Mouse (Mus musculus) gastrocnemius, postnatal 10 days (tissue): ENCODE data around the gene Fbxo24. TPM values are rescaled to one million over a fixed set of nuclear protein-coding genes. Genes with fewer than 3 reads are reported as not detected.
"Not testable (repeated sequence)": the region's sequence is repeated elsewhere in the genome, so short reads cannot be mapped to it uniquely, and the experiment has no call there.

Experiments used
- DNase-seq: peaks from one replicate; pipeline ENCODE4 v3.0.0; 2021; ENCODE audit warnings: mixed read lengths
- total RNA-seq, 2 experiments: library from RNA; stranded (reverse); gene quantifications; 2 replicates each; pipeline ENCODE4 v1.2.3; 2021

Fbxo24 gene
- total RNA-seq, 2 experiments from 2014 or later = 0.33 to 0.70 TPM

DNA sequence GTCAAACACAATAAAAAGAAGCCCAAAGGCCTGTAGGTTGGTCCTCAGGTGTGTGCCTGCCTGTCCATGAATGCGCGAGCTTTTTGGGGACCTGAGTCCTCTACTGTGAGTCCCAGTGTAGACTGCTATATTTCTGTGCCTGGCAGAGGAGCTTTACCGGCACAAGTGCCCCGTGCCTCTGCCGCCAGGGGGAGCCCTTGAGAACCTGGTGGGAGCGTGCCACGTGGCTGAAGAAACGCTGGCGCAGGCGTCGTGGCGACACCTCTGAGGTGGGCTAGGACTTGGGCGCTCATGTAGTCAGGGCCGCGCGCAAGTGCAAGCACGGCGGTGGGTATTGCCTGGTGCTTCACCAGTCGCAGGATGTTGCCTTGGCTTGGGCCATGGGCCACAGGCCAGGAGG lies 12.3 kb upstream of the Fbxo24 start, which contains the start of gene Sap25:
Gene Sap25 (plus strand): TSS at position 281 of the 400 bp plus-strand sequence.
- peak; percentile 49 for DNase-seq

DNA sequence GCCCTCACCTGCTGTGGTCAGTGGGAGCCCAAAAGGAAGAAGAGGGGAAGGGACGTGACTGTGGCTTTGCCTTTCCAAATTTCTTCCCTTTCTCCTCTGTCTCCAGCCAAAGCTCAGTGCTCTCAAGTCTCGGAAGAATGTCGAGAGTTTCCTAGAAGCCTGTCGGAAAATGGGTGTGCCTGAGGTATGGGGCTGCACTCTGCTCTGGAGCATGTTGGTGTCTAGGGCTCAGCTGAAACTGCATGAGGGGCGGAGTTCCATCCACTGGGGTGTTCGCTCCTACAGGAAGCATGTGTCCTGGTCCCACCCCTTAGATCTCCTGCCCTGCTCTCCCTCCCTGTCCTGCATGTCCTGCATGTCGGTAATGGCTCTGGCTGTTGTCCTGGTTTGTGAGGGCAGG lies 10.7 kb upstream of the Fbxo24 start:
- no peak for DNase-seq

DNA sequence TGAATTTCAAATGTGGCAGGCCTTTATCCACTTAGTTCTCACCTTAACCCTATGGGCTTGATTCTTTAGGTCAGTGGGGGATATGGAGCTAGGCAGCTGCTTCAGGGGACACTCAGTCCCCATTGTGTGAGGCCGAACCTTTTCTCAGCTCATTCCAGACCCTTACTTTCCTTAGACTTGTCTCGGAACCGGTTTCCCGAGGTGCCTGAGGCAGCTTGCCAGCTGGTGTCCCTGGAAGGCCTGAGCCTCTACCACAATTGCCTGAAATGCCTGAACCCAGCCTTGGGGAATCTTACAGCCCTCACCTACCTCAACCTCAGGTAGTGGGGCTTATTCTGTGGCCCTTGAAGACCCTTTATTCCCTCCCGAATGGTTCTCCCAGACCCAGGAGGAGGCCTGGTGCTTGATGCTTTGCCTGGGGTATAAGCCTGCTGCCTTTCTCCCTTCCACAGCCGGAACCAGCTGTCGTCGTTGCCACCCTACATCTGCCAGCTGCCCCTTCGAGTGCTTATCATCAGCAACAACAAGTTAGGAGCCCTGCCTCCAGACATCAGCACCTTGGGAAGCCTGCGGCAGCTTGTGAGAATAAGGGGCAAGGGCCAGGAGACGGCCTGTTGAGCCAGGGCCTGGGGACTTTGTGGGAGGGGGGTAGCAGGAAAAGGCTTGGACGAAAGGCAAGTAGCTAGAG lies 4.7 kb upstream of the Fbxo24 start:
- DNase-seq = no peak

DNA sequence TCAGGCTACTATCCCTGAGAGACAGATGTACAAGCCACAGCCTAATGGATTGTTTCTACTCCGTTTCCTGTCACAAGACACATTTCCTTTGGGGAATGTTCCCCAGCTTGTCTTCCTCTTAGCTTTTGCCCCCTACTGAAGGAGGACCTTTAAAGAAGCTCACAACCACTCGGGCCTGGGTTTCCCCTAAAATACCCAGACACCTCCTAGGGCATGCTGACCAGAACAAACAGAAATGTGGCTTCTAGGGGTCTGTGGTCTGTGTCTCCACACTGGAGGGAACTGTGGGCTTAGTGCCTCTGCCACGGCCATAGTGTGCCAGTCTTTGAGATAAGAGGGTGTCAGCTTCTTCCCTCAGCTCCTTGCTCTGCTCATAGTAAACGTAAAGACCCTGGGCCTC lies 2.8 kb upstream of the Fbxo24 start:
- no peak for DNase-seq

DNA sequence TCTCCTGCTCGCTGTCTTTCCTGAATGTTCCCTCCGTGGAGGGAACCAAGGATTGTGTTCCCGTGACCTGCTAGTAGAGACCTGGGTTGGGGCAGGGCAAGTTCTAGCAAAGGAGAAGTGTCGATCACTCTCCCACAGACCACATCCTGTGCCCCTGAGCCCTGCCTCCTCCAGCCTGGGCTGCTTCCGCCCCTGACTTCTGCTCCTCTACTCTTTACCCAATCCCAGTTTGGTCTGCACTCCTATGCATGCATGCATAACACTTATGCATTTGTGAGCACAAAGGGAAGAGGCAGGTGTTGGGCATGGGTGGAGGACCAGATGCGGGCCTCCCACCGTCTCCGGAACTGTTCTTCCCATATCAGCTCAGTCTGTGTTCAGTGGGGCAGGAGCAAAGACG lies 2.4 kb upstream of the Fbxo24 start:
- DNase-seq = no peak

DNA sequence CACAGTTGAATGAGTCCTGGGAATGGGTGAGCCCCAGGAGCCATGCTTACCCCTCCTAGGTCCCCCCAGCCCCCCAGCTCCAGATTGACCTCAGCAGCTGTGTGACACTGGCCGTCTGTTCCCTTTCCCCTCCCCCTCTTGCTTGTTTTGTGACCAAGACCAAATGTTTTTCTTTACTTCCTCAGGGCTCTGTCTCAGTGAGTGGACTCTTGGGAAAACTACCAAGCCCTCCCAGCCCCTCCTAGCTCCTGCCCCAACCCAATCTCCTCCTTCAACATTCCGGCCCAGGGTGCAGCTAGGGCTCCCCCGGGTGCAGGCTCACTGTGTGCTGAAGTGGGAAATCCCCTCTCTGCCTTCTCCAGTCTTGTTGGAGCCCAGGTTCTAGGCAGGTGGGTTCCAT lies 1.8 kb upstream of the Fbxo24 start:
- no peak for DNase-seq

DNA sequence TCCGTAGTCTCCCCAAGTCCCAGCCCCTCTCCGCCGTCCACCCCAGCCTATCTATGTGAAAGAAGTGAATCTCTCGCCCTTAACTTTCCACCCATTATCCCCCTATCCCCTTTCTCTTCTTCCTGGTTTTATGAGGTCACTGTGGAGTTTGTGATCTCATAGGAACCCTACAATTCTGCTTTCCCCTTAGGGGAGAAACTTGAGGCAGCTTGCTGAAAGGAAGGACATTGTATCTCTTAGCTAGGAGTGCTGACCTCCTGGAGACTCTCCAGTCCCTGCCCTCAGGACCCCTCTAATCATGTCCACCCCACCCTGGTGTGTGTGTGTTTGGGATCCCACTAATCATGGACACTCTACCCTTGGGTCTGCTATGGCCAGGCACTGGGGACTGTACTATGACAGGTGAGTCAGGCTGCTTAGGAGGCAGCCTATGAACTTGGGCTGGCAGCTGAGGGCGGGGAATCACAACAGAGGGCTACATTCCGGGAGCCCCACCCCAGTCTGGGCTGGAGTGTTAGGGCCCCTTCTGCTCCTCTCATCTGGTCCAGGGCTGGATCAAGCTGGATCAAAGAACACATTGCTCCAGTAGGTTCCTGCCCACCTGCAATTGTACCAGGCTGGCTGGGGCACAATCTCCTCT lies 1.2 kb upstream of the Fbxo24 start:
- no peak for DNase-seq

DNA sequence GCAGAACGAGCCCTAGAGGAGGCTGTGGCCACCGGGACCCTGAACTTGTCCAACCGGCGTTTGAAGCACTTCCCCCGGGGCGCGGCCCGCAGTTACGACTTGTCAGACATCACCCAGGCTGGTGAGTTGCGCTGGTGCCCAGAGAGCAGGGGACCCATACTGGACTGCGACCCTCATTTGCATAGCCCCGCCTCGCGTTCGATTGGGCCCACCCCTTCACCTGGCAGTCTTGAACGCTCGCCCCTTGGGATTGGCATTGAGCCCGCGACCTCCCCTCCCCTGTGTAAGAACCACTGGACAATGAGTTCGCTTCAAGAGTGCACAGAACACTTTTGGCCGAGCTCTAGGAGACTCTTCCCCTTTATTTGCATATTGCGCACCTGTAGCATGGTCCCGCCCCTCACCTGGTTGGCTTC lies 512 bp upstream of the Fbxo24 start:
- DNase-seq = no peak

DNA sequence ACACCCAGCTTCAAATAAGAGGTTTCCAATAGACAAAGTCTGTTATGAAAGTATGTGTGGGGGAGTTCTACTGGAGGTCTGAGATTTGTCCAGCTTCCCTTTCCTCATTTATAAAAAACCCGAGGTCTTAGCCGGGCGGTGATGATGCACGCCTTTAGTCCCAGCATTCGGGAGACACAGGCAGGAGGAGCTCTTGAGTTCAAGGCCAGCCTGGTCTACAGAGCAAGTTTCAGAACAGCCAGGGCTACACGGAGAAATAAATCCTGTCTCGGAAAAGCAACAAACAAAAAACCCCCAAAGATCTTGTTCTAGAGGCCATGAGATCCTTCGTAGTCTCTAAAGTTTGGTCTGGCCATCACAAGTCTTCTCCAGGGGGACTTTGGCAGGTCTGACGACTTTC lies 811 bp downstream of the Fbxo24 start:
- no peak for DNase-seq

DNA sequence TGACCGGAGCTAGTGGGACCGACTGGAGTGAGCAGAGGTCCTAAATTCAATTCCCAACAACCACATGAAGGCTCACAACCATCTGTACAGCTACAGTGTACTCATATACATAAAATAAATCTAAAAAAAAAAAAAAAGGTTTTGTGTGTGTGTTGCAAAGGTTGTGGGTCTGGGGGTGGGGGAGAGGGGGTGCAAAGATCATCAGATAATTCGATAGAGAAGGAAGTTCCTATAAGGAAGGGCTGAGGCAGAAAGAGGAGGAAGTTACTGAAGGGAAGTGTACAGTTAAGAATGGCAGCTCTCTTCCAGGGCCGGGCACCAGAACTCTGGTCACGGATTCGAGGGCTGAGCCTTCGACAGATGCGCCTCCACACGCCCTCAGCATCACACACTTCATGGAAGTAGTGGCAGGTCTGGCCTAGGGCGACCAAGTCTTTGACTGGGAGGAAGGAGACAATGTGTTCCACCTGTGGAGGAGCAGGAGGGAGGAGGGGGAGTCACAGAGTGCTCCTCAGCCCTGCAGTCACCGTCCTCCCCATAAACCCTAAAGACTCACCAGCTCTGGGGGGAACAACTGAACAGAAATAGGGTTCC lies 4.8 kb downstream of the Fbxo24 start:
- no peak for DNase-seq

DNA sequence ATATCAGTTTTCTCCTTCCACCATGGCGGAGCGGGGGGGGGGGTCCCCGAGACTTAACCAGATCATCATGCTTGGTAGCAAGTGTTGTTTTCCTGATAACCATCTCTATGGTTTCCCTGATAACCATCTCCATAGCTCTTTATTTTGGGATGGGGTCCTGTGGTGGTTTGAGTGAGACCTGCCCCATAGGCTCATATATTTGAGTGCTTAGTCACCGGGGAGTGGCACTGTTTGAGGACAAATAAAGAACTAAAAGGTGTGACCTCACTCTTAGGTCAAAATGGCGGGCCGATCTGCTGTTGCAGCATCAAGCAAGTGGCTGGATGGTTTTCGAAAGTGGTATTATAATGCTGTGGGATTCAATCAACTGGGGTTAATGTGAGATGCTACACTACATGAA lies 13.5 kb downstream of the Fbxo24 start:
- DNase-seq = no peak

DNA sequence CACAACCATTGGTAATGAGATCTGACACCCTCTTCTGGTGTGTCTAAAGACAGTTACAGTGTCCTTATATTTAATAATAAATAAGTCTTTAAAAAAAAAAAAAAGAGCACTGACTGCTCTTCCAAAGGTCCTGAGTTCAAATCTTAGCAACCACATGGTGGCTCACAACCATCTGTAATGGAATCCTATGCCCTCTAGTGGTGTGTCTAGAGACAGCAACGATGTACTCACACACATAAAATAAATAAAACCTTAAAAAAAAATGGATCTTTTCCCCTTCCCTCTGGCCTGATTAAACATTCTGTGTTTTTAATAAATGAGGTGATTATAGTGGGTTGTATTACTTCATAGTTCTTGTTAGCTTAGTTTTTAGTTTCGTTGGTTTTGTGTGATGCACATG lies 13.9 kb downstream of the Fbxo24 start:
- not testable (repeated sequence) for DNase-seq

DNA sequence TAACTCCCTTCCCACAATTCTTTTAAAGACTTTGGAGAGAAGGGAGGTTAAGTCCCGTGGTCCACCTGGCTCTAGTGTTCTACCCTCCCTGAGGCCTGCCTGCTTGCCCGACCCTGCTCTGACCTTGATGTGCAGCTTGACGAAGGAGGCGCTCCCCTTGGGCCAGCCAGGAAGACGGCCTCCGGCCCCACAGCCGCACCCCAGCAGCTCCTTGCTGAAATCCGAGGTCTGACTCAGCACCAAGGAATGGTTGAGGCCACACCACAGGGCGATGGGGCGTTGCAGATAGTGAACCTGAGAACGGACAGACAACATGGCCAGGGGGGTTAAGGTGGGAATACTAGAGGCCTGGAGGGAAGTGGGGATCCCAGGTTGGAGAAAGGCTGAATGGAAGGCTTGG lies 15.3 kb downstream of the Fbxo24 start, which contains the start of gene Pcolce:
Gene Pcolce (minus strand): TSS at position 235 of the 400 bp plus-strand sequence.
- peak; percentile 42 for DNase-seq

DNA sequence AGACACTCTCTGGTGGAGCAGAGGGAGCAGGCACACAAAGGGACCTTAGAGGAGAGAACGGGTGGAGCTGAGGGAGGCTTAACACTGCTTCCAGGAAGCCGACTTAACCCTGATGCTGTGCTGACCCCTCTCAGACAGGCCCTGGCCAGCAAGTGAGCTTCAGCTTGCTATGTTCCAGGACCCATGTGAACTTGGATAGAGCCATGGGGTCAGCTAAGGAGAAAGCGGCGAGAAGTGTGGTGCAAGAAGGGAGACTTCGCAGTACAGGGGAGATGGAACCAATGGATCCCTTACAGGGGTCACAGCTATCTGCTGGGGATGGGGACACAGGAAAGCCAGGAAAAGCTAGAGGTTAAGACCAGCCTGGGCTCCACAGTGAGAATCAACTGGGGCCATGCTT lies 15.7 kb downstream of the Fbxo24 start:
- no peak for DNase-seq

DNA sequence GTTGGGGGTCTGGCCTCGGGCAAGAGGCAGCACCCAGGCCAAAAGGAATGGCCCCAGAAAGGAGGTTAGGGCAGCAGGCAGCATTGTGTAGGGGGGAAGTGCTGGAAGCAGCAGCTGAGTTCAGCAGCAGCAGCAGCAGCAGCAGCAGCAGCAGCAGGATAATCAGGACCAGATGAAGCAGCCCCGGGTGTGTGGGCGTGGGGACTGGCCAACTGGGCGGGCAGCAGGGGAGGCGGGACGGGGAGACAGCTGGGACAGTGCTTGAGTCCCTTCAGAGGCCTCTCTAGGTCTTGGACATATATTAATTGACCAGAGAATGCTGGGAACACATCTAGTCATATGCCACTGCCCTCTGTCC lies 17.6 kb downstream of the Fbxo24 start:
- DNase-seq = peak; percentile 76

DNA sequence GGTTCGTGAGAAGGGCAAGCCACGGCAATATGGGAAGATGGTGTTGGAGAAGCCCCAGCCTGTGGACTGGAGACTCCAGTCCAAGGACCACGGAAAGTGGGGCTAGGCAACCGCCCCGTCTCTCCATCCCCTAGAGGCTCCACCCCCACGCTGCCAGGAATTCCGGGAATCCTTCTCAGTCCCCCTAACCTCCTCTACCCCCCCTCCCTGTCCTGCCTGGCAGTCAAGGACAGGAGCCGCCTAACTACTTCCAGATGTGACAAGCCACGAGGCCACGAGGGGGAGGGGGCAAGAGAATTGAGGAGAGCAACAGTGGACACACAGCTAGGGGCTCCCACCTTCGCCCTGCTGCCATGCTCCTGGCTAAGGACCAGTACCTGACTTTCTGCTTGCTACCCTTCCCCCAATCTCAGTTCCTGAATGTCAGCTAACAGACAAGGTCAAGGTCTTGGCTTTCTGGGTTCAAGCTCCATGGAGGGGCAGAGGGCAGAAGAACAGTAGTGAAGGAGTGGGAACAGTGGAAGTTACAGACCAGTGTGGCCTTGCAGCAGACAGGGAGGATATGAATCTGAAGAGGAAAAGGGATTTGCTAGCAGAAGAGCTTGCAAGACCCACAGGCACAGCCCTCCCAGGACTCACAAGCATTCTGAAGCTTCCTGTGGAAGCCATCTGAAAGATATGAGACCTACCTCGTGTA lies 18.1 kb downstream of the Fbxo24 start:
- peak; percentile 76 for DNase-seq

DNA sequence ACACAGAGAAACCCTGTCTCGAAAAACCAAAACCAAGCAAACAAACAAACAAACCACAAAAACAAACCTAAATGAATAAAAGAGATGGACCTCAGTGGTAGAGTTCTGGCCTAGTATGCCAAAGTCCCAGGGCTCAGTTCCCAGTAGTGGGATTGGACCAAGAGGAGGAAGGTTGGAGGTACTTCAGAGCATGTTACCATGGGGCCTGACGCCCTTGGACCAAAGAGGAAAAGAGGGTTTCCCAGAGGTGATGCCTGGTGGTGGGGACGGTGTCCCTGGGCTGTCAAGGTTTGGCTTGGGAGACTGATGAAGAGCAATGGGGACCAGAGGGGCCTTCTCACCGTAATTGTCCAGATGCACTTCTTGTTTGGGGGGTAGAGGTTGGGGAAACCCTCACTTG lies 18.7 kb downstream of the Fbxo24 start:
- no peak for DNase-seq

DNA sequence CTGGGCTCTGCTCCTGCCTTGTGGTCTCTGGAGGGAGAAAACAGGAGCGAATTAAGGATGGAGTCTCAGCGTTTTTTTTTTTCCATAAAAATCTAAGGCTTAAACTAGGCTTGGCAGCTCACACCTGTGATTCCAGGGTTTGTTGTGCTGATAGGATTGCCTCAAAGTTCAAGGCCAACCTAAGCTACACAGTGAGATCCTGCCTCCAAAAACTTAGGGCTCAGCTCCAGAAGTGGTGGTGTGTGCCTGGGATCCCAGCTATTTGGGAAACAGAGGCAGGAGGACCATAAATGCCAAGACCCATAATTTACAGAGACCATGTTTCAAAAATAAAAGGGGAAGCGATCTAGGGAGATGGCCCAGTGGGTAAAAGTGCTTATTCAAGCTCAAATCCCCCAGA lies 19.5 kb downstream of the Fbxo24 start:
- DNase-seq = no peak

DNA sequence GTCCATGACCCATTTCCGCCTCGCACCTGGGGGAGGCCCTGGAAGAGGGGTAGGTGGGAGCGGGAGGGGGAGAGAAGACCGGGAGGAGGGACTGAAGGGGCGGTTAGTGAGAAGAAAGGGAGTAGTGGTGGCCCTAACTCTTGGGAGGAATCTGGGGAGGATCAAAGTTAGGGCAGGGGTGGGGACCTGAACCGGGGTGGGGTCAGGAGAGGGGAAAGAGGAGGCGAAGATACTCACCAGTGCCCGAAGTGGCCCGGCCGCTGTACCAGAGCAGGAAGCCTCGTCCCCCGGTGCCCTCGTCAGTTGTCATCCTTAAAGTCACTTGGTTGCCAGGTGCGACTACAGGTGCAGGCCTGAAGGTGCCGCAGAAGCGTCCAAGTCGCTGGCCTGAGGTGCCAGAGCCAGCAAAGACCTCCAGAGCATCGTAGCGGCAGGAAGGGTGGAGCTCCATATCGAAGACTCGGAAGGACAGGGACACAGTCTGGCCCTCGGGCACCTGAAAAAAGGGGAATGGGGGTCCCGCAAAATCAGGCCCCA lies 20.1 kb downstream of the Fbxo24 start:
- no peak for DNase-seq

DNA sequence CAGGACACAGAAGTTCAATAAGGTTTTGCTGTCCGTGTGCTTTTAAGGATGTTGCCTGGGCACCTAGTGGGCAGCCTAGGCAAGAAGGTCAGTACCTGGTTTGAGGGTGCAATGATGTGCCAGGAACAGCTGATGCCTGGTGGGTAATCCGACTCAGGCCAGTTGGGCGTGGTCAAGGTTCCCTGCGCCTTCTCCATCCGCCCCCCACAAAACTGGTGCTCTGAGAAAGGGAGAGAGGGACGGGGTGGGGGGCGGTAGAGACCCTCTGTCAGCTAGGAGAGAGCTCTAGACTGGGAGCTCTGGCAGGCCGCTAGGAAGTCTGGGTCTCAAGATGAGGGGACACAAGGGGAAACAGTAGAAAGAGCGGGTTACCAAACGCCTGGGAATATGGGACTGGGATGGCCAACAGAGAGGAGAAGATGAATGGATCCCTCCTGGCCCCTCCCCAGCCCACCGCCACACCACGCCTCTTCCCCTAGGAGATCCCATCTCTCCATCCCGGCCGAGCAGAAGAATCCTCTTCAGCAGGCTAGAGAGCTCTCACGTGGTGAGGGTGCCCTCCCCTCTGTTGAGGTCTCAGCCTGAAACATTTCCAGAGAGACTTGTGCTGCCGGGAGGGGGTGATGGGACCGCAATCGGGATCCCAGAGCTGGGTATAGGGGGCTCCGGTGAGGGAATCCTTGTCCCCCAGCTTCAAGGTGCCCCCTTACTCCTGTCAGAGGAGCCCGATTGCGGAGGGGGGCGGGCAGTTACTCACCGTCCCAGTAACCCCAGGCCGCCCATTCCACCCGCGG lies 20.7 kb downstream of the Fbxo24 start:
- no peak for DNase-seq

DNA sequence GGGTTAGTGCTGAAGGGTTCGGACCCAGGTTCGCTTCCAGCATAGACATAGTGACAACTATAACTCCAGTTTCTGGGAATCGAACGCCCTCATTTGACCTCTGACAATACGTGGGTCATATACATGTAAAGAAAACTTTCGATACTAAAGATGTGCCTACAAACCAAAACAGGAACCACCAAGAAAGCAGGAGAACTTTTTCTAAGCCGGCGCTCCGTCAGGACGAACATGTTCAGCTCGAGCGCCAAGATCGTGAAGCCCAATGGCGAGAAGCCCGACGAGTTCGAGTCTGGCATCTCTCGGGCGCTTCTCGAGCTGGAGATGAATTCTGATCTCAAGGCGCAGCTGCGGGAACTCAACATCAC lies 27.5 kb downstream of the Fbxo24 start:
- peak; percentile 59 for DNase-seq
